Mouse (Mus musculus) lung, adult 2 months (tissue): ENCODE results near the gene Pycr1. TPM values are rescaled to one million over a fixed set of nuclear protein-coding genes. Genes with fewer than 3 reads are reported as not detected.
"Not testable (repeated sequence)": the region's sequence is repeated elsewhere in the genome, so short reads cannot be mapped to it uniquely, and the experiment has no call there.

Source experiments
- DNase-seq: peaks from one replicate; pipeline ENCODE4 v3.0.0; 2022
- H3K4me1 ChIP-seq: fragments of 200-500 bp; 2 replicates; pipeline ENCODE4 v1.6.1; 2011; ENCODE audit warnings: low read length; ENCODE audit not compliant: control insufficient read depth, insufficient read depth
- H3K4me3 ChIP-seq: fragments of 200-500 bp; replicated peaks from 2 replicates; pipeline ENCODE3; 2011; ENCODE audit warnings: low read depth, mild to moderate bottlenecking, control low read depth, low read length; ENCODE audit errors: extremely low read depth
- CTCF ChIP-seq: fragments of 200-500 bp; IDR thresholded peaks from 2 replicates; pipeline ENCODE4 v1.5.1; 2011; ENCODE audit warnings: mild to moderate bottlenecking, low read length, control low read depth; ENCODE audit not compliant: insufficient read depth
- POLR2A ChIP-seq: fragments of 200-500 bp; IDR thresholded peaks from 2 replicates; pipeline ENCODE4 v1.6.1; 2011; ENCODE audit warnings: low read depth, mild to moderate bottlenecking, control low read depth, low read length, borderline replicate concordance; ENCODE audit errors: extremely low read depth
- WGBS: fragments of 180-500 bp; shearing (Covaris S2); methylation state at CpG from one replicate; pipeline ENCODE4 v1.1.7; 2018; 5-methylcytosine and 5-hydroxymethylcytosine counted together
- polyA plus RNA-seq: library from polyadenylated mRNA; depleted of rRNA; stranded (reverse); fragments of >200 nt; gene quantifications from 2 replicates; pipeline ENCODE4 v1.2.3, GENCODE M21; 2012

Pycr1 gene
- polyA plus RNA-seq, 1 experiment = 4.1 TPM

DNA sequence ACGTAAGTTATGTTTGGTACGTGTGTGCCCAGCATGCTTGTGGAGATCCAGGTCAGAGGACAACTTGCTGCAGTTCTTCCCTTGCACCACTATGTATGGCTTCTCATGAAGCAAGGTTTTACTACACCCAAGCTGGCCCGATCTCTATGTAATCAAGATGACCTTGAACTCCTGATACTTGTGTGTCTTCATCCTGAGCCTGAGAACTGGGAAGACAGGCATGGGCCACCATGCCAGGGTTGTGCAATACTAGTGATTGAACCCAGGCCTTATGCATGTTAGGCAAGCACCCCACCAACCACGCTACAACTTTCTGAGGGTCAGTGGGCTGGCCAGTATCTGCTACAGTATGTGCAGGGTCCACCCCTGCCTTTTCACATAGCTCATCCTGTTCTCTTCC is 33.4 kb upstream of the Pycr1 start:
- DNase-seq = no peak
- Histone ChIP-seq H3K4me1 (peaks cover 6% of the 10 kb centered on the region; the same call in 1 of the 2 replicates), H3K4me3 (no peak overlapping the region)
- WGBS = 88% methylated on average over 4 of the region's 4 CpGs
- TF ChIP-seq CTCF (no peak), POLR2A (no peak)

- WGBS = 70% methylated on average over 5 of the region's 5 CpGs
- not testable (repeated sequence) for H3K4me3 ChIP-seq, H3K4me1 ChIP-seq, DNase-seq
Measured at GRCm38 (mm10) chr11:120675875-120676274, 32.3 kb upstream of the Pycr1 start.

DNA sequence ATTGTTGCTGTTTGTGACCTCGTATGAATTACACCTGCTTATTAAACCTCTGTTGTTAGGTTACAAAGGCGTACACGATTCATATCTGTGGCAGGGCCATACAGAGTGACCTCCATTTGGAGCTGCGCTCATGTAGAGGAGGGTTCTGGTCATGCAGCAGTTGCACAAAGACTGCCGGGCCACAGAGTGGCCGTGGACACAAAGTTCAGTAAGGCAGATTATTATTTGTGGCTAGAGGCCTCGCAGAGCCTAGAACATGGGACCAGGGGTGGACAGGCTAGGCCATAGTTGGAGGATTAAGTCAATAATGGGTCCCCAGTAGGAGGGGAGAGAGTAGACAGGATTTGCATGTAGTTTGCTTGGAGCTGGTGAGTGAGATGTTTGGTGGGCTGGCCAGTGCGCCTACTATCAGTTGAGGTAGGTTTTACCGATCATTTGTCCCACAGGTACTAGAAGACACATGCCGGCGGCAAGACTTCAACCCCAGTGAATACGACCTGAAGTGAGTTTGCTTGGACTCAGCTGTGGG is 30.1 kb upstream of the Pycr1 start:
- H3K4me1 ChIP-seq = peaks cover 6% of the 10 kb centered on the region; the same call in 1 of the 2 replicates
- peak overlapping the region; percentile 91 for H3K4me3 ChIP-seq
- 30% methylated on average over 12 of the region's 12 CpGs for WGBS
- TF ChIP-seq POLR2A (no peak), CTCF (no peak)
- no peak for DNase-seq

- H3K4me1 ChIP-seq = peaks cover 6% of the 10 kb centered on the region; the same call in 1 of the 2 replicates
- peak within 1 kb of the TSS; percentile 91 for H3K4me3 ChIP-seq
- 1% methylated on average over 83 of the region's 83 CpGs for WGBS
- TF ChIP-seq POLR2A = peak; percentile 69; the same call in 1 of the 2 replicates
- TF ChIP-seq CTCF = no peak
- DNase-seq = peak; percentile 96
Measured at GRCm38 (mm10) chr11:120672687-120673593, 29.4 kb upstream of the Pycr1 start, which contains the start of gene Aspscr1. Gene Aspscr1, plus strand, starts transcription at chr11:120672973.

DNA sequence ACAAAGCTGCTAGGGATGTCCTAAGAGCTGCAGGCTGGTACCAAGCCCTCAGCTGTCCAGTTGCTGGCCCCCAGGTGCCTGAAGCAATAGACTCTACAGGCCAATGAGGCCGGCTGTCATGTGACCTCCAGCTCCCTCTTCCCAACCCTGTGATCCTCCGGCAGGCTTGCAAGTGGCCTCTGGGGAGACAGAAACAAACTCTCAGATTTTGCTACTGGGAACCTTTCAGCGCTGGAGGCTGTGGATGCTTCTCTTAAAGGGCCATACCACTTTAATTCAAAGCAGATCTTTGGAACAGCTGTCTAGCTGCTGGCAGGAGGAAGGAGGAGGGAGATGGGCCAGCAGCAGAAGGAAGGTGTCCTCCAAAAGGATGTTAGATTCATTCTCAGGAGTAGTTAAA is 23.0 kb upstream of the Pycr1 start:
- no peaks in the 10 kb centered on the region for H3K4me1 ChIP-seq
- WGBS = 19% methylated on average over 3 of the region's 3 CpGs
- TF ChIP-seq POLR2A (no peak), CTCF (no peak)
- no peak overlapping the region for H3K4me3 ChIP-seq
- DNase-seq = no peak

DNA sequence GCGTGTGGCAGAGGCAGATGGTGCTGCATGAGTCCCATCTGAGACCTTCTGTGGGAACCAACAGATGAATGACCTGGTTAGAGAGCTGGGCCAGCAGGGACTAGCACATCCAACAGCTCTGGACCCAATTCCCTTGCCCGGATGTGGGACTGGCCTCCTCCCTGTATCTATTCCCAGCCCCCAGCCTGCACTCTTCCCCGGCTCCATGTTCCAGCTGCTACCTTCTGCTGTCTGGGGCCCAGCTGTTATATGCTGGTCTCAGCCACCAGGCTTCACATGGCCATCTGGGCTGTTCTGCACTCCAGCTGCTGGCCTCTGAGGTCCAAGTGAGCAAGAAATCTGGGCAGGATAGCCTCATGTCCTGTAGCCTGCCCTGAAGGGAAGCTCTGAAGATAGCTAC is 21.8 kb upstream of the Pycr1 start:
- WGBS = 74% methylated on average over 3 of the region's 3 CpGs
- H3K4me3 ChIP-seq = no peak overlapping the region
- DNase-seq = no peak
- TF ChIP-seq POLR2A = no peak
- TF ChIP-seq CTCF = no peak
- no peaks in the 10 kb centered on the region for H3K4me1 ChIP-seq

- 89% methylated on average over 5 of the region's 5 CpGs for WGBS
- no peak for DNase-seq
- Histone ChIP-seq H3K4me1 (0 out of 2 replicates have a peak, but pooled peaks cover 2% of the 10 kb centered on the region), H3K4me3 (no peak overlapping the region)
- TF ChIP-seq POLR2A (no peak), CTCF (no peak)
Measured at GRCm38 (mm10) chr11:120663714-120664113, 20.1 kb upstream of the Pycr1 start.

DNA sequence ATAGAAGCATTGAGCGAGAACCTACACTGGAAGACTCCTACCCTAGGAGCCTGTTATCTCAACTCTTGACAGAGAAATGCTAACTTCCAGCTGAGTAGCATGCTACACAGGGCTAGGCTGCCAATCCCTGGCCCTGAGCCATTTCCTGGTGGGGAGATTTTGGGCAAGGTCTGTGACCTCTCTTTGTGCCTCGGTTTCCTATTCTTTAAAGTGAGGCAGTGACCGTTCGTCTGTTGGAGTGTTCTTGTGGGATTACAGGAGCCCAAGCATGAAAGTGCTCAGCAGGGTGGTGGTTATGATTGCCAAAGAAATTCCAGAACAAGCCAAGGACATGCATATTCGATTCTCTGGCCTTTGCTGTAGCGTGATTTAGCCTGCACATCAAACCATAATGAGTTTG is 19.2 kb upstream of the Pycr1 start:
- no peak for DNase-seq
- no peak for TF ChIP-seq CTCF
- TF ChIP-seq POLR2A = no peak
- WGBS = 35% methylated on average over 6 of the region's 6 CpGs
- Histone ChIP-seq H3K4me1 (0 out of 2 replicates have a peak, but pooled peaks cover 2% of the 10 kb centered on the region), H3K4me3 (no peak overlapping the region)

DNA sequence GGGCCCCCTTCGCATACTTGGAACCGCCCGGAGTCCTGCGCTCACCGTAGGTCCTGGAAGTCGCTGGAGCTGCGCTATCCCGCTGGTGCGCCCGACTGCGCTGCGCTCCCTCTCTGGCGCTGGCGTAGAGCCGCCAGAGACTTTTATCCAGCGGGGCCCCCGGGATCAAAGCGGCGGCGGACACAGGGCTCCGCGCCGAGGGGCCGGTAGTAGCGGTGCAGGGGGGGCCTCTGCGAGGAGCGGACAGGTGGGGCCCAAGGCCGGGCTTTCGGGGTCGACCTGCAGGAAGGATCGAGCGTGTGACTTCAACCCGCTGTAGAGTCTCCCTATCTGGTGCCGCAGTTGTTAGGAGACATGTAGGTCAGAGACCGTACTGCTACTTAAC is 17.5 kb upstream of the Pycr1 start, which contains the start of gene Notum:
Notum (minus strand) TSS at position 100 of the 385 bp plus-strand sequence.
- WGBS = 2% methylated on average over 35 of the region's 35 CpGs
- Histone ChIP-seq H3K4me3 (peak within 1 kb of the TSS; percentile 42), H3K4me1 (0 out of 2 replicates have a peak, but pooled peaks cover 2% of the 10 kb centered on the region)
- no peak for TF ChIP-seq CTCF
- no peak for TF ChIP-seq POLR2A
- DNase-seq = no peak
